Mouse (Mus musculus): ENCODE results near the gene Ston2.
"Not testable (repeated sequence)": the region's sequence is repeated elsewhere in the genome, so short reads cannot be mapped to it uniquely, and the experiment has no call there.

The Ston2 gene

GRCm38 (mm10) chr12:91789801-91790200 lies 1.6 kb upstream of the Ston2 start:
- DNase-seq, result peak; percentile 46 to 59

GRCm38 (mm10) chr12:91788446-91788845 lies 259 bp upstream of the Ston2 start:
- DNase-seq, result not testable (repeated sequence)

GRCm38 (mm10) chr12:91786355-91786754 lies 1.8 kb downstream of the Ston2 start:
- DNase-seq, result no peak

GRCm38 (mm10) chr12:91781432-91781831 lies 6.8 kb downstream of the Ston2 start:
- DNase-seq, result no peak

- no peak for DNase-seq
These were observed 7.7 kb downstream of the Ston2 start for GRCm38 (mm10) chr12:91780531-91780930.

- DNase-seq, result peak; percentile 83 to 86
These were observed 9.2 kb downstream of the Ston2 start for GRCm38 (mm10) chr12:91779004-91779365.

- no peak for DNase-seq
These were observed 9.8 kb downstream of the Ston2 start for GRCm38 (mm10) chr12:91778211-91779003.

- DNase-seq, result no peak
These were observed 11.8 kb downstream of the Ston2 start for GRCm38 (mm10) chr12:91776342-91776741.

- no peak for DNase-seq
These were observed 13.3 kb downstream of the Ston2 start for GRCm38 (mm10) chr12:91774811-91775284.

- DNase-seq, result no peak
These were observed 19.3 kb downstream of the Ston2 start for GRCm38 (mm10) chr12:91768871-91769270.

- DNase-seq, result no peak
These were observed 20.0 kb downstream of the Ston2 start for GRCm38 (mm10) chr12:91768176-91768575.

- peak; percentile 63 to 77 for DNase-seq
These were observed 21.7 kb downstream of the Ston2 start for GRCm38 (mm10) chr12:91766338-91767107.

GRCm38 (mm10) chr12:91765504-91765903 lies 22.7 kb downstream of the Ston2 start:
- peak in 1 of 2 experiments; percentile 31 for DNase-seq

- no peak for DNase-seq
These were observed 23.1 kb downstream of the Ston2 start for GRCm38 (mm10) chr12:91765054-91765453.

GRCm38 (mm10) chr12:91764471-91764870 lies 23.7 kb downstream of the Ston2 start:
- DNase-seq, result no peak

- no peak for DNase-seq
These were observed 28.4 kb downstream of the Ston2 start for GRCm38 (mm10) chr12:91759836-91760235.

- DNase-seq, result no peak
These were observed 30.2 kb downstream of the Ston2 start for GRCm38 (mm10) chr12:91757854-91758562.

GRCm38 (mm10) chr12:91756562-91757166 lies 31.5 kb downstream of the Ston2 start:
- DNase-seq, result peak; percentile 37 to 59

- DNase-seq, result no peak
These were observed 33.6 kb downstream of the Ston2 start for GRCm38 (mm10) chr12:91754606-91755005.

- DNase-seq, result no peak
These were observed 35.5 kb downstream of the Ston2 start for GRCm38 (mm10) chr12:91752711-91753110.

- DNase-seq, result no peak
These were observed 36.1 kb downstream of the Ston2 start for GRCm38 (mm10) chr12:91751893-91752597.

- DNase-seq, result no peak
These were observed 38.5 kb downstream of the Ston2 start for GRCm38 (mm10) chr12:91749543-91750184.
